Mouse (Mus musculus): ENCODE measurements around the gene Large2. TPM values are rescaled to one million over a fixed set of nuclear protein-coding genes. Genes with fewer than 3 reads are reported as not detected.

The Large2 gene
- polyA plus RNA-seq, 1 experiment from 2014 or later: 1.7 TPM

DNA sequence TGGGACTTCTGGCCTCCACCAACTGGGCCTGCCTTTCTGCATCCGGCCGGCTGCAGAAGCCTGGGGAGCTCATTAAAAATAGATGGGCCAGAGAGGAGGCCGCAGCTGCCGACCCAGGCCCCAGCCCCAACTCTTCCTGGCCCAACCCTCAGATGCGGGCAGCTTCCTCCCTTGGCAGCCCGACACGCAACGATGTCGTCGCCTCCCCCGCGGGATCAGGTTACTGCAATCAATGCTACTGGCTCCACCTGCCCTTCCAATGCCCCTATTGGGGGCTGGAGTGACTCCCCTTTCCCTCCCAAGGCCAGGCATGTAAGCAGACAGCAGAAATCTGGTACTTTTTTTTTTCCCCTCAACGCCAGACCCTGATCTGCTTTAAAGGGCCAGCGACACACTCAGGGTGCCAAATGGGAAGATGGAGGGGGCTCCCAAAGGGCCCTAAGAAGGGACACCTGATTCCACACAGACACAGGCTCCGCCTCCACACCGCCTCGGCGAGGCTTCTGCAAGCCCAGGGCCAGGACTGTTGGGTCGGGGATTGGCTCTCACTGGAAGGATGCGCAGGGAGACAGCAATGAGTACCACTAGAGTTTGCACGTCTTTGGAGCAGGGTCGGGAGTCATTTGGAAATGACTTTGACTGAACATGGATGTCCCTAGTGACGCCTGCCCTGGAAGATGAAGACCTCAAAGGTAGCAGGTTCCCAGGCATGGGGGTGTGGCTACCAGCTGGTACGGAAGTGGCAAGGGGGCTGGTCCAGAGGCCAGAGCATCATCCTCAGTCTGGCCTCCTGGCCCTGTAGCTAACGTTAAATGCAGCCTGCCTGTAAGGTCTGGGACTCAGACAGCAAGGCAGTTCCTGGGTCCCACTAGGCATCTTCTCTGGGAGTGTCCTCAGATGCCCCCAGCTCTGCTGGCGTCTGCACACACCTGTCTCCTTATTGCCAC, 17.9 kb upstream of the Large2 start:
- H3K9ac ChIP-seq (ENCODE audit: low read length): peak overlapping the region; percentile 28; the same call in 1 of the 2 replicates
- peaks cover 23% of the 10 kb centered on the region for H3K4me1 ChIP-seq (ENCODE audit: control insufficient read depth, insufficient read depth, low read length)
- H3K27me3 ChIP-seq (ENCODE audit: control insufficient read depth, insufficient read depth, low read length): peaks cover 18% of the 10 kb centered on the region
- peak overlapping the region; percentile 29 for H3K4me3 ChIP-seq (ENCODE audit: low read length)
- peak overlapping the region; percentile 48 for H3K4me2 ChIP-seq (ENCODE audit: low read depth, low read length)
- WGBS: 6% methylated on average over 26 of the region's 26 CpGs
- no peak overlapping the region for H3K27ac ChIP-seq (ENCODE audit: low read length)
- H3K9me3 ChIP-seq (replicated peaks; ENCODE audit: control insufficient read depth, low read length): no peaks in the 10 kb centered on the region
- ATAC-seq (replicated peaks; ENCODE audit: extremely low read depth, insufficient read depth, low FRiP score): no peak
- no peaks in the 10 kb centered on the region for H3K36me3 ChIP-seq (ENCODE audit: control insufficient read depth, insufficient read depth)

DNA sequence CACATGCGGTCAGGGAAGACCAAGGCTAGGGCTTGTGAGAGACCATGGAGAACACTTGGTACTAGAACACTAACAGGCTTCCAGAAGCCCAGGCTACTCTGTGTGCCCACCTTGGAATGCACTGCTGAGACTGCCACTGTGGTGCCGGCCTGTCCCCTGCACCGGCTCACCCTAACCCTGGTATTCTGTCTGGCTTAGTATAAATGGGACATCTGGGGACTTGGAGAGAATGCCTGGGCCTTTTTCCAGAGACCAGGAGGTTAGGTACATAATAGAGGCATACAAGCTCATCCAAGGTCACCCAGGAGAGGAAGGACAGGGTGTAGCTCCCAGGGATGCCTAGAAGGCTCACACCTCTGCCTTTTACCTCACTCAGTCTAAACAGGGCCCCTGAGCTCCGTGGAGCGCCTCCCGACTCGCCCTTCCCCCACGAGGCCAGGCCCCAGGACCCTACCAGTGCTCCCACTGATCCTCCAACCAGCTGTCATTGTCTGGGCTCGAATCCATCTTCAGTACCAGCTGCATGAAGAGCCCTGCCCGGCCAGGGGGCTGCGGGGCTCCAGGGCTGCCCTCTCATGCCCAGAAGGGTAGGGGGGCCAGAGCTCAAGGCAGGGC, 17.1 kb upstream of the Large2 start:
- Histone ChIP-seq H3K4me2 (ENCODE audit: low read depth, low read length) (peak overlapping the region; percentile 48), H3K27me3 (ENCODE audit: control insufficient read depth, insufficient read depth, low read length) (peaks cover 19% of the 10 kb centered on the region), H3K9me3 (replicated peaks; ENCODE audit: control insufficient read depth, low read length) (no peaks in the 10 kb centered on the region), H3K4me3 (ENCODE audit: low read length) (peak overlapping the region; percentile 29), H3K9ac (ENCODE audit: low read length) (peak overlapping the region; percentile 28; the same call in 1 of the 2 replicates), H3K4me1 (ENCODE audit: control insufficient read depth, insufficient read depth, low read length) (peaks cover 23% of the 10 kb centered on the region), H3K27ac (ENCODE audit: low read length) (no peak overlapping the region), H3K36me3 (ENCODE audit: control insufficient read depth, insufficient read depth) (no peaks in the 10 kb centered on the region)
- ATAC-seq (replicated peaks; ENCODE audit: extremely low read depth, insufficient read depth, low FRiP score): no peak
- 31% methylated on average over 11 of the region's 11 CpGs for WGBS

DNA sequence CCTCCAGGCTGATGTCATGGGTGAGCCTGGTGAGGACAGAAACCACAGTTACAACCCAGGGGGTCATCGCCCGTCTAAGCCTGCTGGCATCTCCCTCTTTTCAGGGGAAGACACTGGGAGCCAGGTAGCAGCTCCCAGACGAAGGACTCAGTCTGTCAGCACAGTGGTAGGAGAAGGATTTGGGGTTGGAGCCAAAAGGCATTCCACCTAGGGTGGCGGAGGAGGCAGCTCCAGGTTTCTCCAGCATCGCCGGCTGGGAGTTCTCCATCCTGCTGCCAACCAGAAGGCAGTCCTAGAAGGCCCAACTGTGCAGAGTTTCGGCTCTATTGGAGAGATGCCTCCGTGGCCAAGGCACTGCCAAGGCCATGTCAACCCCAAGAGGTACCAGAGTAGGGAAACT, 16.4 kb upstream of the Large2 start:
- H3K27me3 ChIP-seq (ENCODE audit: control insufficient read depth, insufficient read depth, low read length): peaks cover 19% of the 10 kb centered on the region
- no peaks in the 10 kb centered on the region for H3K36me3 ChIP-seq (ENCODE audit: control insufficient read depth, insufficient read depth)
- H3K4me3 ChIP-seq (ENCODE audit: low read length): no peak overlapping the region
- H3K27ac ChIP-seq (ENCODE audit: low read length): no peak overlapping the region
- WGBS: 73% methylated on average over 8 of the region's 8 CpGs
- no peak overlapping the region for H3K4me2 ChIP-seq (ENCODE audit: low read depth, low read length)
- ATAC-seq (replicated peaks; ENCODE audit: extremely low read depth, insufficient read depth, low FRiP score): no peak
- H3K9ac ChIP-seq (ENCODE audit: low read length): no peak overlapping the region
- no peaks in the 10 kb centered on the region for H3K9me3 ChIP-seq (replicated peaks; ENCODE audit: control insufficient read depth, low read length)
- H3K4me1 ChIP-seq (ENCODE audit: control insufficient read depth, insufficient read depth, low read length): peaks cover 23% of the 10 kb centered on the region

DNA sequence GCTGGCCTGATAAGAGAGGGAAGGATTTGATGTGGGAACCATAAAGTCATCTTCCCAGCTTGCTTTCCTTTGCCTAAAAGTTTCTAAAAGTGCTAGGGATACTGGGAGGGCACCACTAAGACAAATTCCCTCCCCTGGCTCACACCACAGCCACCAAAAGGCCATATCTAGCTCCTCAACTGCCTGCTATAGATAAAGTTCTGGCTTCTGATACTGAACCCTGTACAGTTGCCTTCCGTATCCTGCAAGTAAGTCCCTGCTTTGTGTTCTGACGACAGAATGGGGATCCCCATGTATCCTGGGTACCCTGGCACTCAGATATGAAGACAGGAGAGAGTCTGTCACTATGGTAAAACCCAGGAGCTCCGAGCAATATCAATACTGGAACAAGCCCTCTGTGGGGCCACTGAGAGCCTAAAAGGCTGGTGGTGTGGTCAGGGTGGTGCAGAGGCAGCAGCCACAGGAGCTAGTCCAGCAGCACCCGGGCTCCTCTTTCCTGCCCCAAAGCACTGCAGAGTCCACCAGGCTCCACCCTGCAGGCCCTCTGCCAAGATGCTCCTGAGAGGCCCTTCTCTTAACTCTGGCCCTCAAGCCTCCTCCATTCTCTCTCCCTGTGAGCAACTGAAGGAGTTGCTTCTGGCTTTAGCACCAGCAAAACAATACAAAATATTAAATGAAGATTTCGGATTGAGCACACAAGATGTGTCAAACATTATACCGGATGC, 15.7 kb upstream of the Large2 start:
- H3K36me3 ChIP-seq (ENCODE audit: control insufficient read depth, insufficient read depth): no peaks in the 10 kb centered on the region
- 65% methylated on average over 6 of the region's 6 CpGs for WGBS
- peaks cover 19% of the 10 kb centered on the region for H3K27me3 ChIP-seq (ENCODE audit: control insufficient read depth, insufficient read depth, low read length)
- peaks cover 23% of the 10 kb centered on the region for H3K4me1 ChIP-seq (ENCODE audit: control insufficient read depth, insufficient read depth, low read length)
- H3K27ac ChIP-seq (ENCODE audit: low read length): no peak overlapping the region
- no peaks in the 10 kb centered on the region for H3K9me3 ChIP-seq (replicated peaks; ENCODE audit: control insufficient read depth, low read length)
- no peak overlapping the region for H3K4me2 ChIP-seq (ENCODE audit: low read depth, low read length)
- no peak overlapping the region for H3K9ac ChIP-seq (ENCODE audit: low read length)
- ATAC-seq (replicated peaks; ENCODE audit: extremely low read depth, insufficient read depth, low FRiP score): no peak
- no peak overlapping the region for H3K4me3 ChIP-seq (ENCODE audit: low read length)

- Histone ChIP-seq H3K36me3 (ENCODE audit: control insufficient read depth, insufficient read depth) (no peaks in the 10 kb centered on the region), H3K27ac (ENCODE audit: low read length) (no peak overlapping the region), H3K4me1 (ENCODE audit: control insufficient read depth, insufficient read depth, low read length) (peaks cover 23% of the 10 kb centered on the region), H3K9me3 (replicated peaks; ENCODE audit: control insufficient read depth, low read length) (no peaks in the 10 kb centered on the region), H3K9ac (ENCODE audit: low read length) (no peak overlapping the region; the same call in none of the 2 replicates), H3K27me3 (ENCODE audit: control insufficient read depth, insufficient read depth, low read length) (peaks cover 19% of the 10 kb centered on the region), H3K4me3 (ENCODE audit: low read length) (peak overlapping the region; percentile 65), H3K4me2 (ENCODE audit: low read depth, low read length) (peak overlapping the region; percentile 83)
- 10% methylated on average over 10 of the region's 10 CpGs for WGBS
- ATAC-seq (replicated peaks; ENCODE audit: extremely low read depth, insufficient read depth, low FRiP score): 0 out of 2 replicates have a peak, but pooled peaks have one; percentile 1
Observed at GRCm38 (mm10) chr2:92389645-92390044, 15.0 kb upstream of the Large2 start.

- Histone ChIP-seq H3K4me1 (ENCODE audit: control insufficient read depth, insufficient read depth, low read length) (peaks cover 23% of the 10 kb centered on the region), H3K27me3 (ENCODE audit: control insufficient read depth, insufficient read depth, low read length) (peaks cover 18% of the 10 kb centered on the region)
Observed at GRCm38 (mm10) chr2:92388891-92389641, 14.4 kb upstream of the Large2 start.

GRCm38 (mm10) chr2:92388081-92388517, 13.4 kb upstream of the Large2 start:
- H3K27ac ChIP-seq (ENCODE audit: low read length): no peak overlapping the region
- peaks cover 23% of the 10 kb centered on the region for H3K4me1 ChIP-seq (ENCODE audit: control insufficient read depth, insufficient read depth, low read length)
- WGBS: 49% methylated on average over 3 of the region's 3 CpGs
- H3K9me3 ChIP-seq (replicated peaks; ENCODE audit: control insufficient read depth, low read length): no peaks in the 10 kb centered on the region
- H3K4me3 ChIP-seq (ENCODE audit: low read length): peak overlapping the region; percentile 65
- no peaks in the 10 kb centered on the region for H3K36me3 ChIP-seq (ENCODE audit: control insufficient read depth, insufficient read depth)
- no peak overlapping the region; the same call in 1 of the 2 replicates for H3K9ac ChIP-seq (ENCODE audit: low read length)
- no peak for ATAC-seq (replicated peaks; ENCODE audit: extremely low read depth, insufficient read depth, low FRiP score)
- peaks cover 9% of the 10 kb centered on the region for H3K27me3 ChIP-seq (ENCODE audit: control insufficient read depth, insufficient read depth, low read length)
- H3K4me2 ChIP-seq (ENCODE audit: low read depth, low read length): peak overlapping the region; percentile 83

More at GRCm38 (mm10) chr2:92388891-92389641, 14.4 kb upstream of the Large2 start:
- peak overlapping the region; percentile 83 for H3K4me2 ChIP-seq (ENCODE audit: low read depth, low read length)
- no peak overlapping the region for H3K27ac ChIP-seq (ENCODE audit: low read length)
- WGBS: under 1% methylated on average over 61 of the region's 62 CpGs
- H3K9ac ChIP-seq (ENCODE audit: low read length): peak overlapping the region; percentile 57
- ATAC-seq (replicated peaks; ENCODE audit: extremely low read depth, insufficient read depth, low FRiP score): peak; percentile 79
- no peaks in the 10 kb centered on the region for H3K9me3 ChIP-seq (replicated peaks; ENCODE audit: control insufficient read depth, low read length)
- peak overlapping the region; percentile 65 for H3K4me3 ChIP-seq (ENCODE audit: low read length)
- no peaks in the 10 kb centered on the region for H3K36me3 ChIP-seq (ENCODE audit: control insufficient read depth, insufficient read depth)

- H3K9ac ChIP-seq (ENCODE audit: low read length): no peak overlapping the region
Observed at GRCm38 (mm10) chr2:92387646-92388045, 13.0 kb upstream of the Large2 start.

More at GRCm38 (mm10) chr2:92387646-92388045, 13.0 kb upstream of the Large2 start:
- WGBS: 80% methylated on average over 4 of the region's 4 CpGs
- Histone ChIP-seq H3K4me1 (ENCODE audit: control insufficient read depth, insufficient read depth, low read length) (peaks cover 23% of the 10 kb centered on the region), H3K4me2 (ENCODE audit: low read depth, low read length) (no peak overlapping the region), H3K4me3 (ENCODE audit: low read length) (no peak overlapping the region), H3K27me3 (ENCODE audit: control insufficient read depth, insufficient read depth, low read length) (peaks cover 6% of the 10 kb centered on the region; the same call in 1 of the 2 replicates), H3K9me3 (replicated peaks; ENCODE audit: control insufficient read depth, low read length) (no peaks in the 10 kb centered on the region), H3K27ac (ENCODE audit: low read length) (no peak overlapping the region), H3K36me3 (ENCODE audit: control insufficient read depth, insufficient read depth) (no peaks in the 10 kb centered on the region)
- ATAC-seq (replicated peaks; ENCODE audit: extremely low read depth, insufficient read depth, low FRiP score): no peak

Data from heart, embryonic 16.5 days (tissue).